Mouse (Mus musculus) spleen, adult 12 weeks (tissue): Measurements from ENCODE around the gene Disp1.

ENCODE experiments used
- DNase-seq: peaks from one replicate; pipeline ENCODE4 v3.0.0; 2022; ENCODE audit warnings: low spot score

Gene Disp1

DNA sequence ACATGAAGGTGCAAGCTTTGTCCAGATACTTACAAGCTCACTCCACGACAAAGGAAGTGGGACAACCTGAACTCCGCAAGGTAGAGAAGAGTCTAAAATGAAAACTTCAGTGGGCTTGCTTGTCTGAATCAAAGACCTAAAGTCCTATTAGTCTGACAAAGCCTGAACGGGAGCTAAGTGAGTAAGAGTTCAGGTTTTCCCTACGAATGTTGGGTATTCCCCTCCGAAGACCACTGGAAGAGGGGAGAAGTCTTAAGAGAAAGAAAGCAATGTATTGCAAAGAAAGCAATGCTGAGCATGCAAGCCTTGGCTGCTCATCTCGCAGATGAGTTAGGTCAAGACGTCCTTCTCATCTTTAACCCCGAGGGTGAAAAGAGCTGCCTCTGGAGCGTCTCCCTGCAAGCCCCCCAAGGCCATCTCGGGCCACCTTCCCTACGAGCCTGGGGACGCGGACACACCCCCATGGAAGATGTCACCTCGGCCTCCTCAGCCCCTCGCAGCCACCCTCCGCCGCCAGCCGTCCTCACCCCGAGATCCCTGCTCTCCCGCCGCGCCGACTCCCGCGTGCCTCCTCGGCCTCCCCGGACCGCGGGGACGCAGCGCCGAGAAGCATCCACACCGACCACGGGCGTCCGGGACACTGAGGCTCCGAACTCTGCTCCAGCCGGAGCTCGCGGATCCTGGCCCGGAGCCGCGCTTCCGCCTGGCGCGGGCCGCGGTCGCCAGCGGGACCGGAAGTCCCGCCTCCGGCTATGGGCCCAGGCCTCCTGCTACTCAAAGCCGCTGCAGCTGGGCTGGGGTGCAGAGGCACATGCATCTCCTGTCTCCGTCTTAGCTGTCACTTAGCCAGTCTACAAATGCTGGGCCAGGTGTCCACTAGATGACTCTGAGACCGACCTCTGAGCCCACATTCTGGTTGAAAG is at the start of gene Disp1:
Gene Disp1 (minus strand): TSS at position 727 of the 923 bp plus-strand sequence.
- peak; percentile 66 for DNase-seq

DNA sequence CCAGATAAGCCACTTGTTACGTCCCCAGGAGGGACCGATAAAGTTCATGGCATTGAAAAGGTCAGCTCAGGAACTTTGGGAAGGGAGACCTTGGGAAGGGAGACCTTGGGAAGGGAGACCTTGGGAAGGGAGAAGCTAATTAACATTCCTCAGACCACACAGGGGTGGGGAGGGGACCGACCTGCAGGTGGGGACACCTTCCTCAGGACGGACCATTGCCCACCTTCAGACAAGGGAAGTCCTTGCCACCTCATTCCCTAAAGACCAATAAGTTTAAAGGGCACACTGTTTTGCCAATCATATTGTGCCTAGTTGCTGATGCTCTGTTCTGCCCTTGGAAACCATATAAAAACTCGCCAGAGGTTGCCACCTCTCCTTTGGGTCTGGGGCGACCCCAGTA is 46.3 kb upstream of the Disp1 start:
- DNase-seq = no peak

DNA sequence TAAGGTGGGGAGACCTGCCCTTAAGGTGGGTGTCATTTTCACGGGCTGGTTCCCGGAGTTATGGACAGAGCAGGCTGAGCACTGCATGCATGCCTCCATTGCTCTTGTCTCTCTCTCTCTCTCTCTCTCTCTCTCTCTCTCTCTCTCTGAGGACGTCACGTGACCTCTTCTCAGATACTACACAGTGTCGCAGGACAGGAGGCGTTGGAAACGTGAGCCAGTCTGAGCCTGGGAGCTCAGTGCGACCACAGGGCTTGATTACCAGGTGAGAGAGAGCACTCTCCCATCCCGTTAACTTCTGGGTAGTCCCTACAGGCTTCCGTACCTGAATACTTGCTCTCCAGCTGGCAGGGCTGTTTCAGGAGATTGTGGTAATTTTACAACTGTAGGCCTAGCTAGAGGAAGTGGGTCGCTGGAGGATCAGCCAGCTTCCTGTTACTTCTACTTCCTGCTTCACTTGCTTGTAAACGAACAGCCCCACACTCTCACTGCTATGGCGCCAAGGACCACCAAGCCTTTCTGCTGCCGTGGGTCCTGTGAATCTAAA is 44.7 kb upstream of the Disp1 start:
- DNase-seq = no peak

DNA sequence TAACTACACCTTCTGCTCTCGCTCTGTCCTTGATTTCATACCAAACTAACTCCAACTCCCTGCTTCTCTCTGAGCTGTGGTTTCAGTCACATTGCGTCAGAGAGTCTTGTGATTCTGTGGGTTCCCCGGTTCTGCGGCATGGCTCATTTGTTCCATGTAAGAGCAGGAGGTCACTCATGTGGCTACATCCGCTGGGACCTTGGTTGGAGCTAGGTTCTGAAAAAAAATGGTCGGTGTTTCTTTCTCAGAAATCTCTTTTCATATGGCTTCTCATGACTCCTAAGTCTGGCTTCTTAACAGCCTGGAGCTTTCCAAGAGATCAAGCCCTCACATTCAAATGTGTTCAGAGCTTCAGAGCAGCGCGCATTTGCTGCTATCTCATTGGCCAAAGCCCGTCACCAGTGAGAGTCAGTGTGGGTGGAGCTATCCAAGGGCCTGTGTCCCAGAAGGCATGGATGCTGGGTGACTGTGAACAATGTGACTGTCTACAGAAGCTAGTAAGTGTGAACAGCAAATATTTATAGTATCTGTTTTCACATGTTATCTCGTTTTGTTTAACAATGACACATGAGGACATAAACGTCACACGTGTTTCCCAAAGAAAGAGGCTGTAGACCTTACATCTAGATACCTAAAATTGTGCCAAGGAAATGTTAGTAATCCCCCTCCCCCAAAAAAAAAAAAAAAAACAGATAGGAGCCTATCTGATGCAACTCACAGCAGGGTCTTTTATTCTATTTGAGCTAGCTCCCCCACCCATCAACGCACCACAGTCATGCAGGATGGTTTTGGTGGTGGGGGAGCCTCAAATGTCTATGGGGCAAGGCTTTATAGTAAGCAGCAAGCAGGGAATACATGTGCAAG is 43.1 kb upstream of the Disp1 start:
- DNase-seq = no peak

DNA sequence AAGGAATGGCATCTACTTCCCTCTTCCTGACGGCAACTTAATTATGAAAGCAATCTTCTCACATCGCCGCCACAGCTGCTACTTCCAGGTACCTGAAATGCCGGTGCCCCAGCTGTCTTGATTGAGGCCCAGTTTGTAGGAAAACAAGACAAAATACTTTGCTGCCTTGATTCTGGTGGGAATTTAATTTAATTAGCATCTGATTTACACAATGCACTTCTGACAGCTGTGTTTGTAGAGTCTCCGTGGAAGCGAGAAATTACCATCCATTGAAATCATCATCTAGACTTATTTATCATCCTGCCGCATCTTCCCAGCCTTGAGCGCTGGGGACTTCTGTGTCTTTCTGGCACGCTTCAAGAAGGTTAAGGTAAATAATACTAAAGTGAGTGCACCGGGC is 31.3 kb upstream of the Disp1 start:
- no peak for DNase-seq

DNA sequence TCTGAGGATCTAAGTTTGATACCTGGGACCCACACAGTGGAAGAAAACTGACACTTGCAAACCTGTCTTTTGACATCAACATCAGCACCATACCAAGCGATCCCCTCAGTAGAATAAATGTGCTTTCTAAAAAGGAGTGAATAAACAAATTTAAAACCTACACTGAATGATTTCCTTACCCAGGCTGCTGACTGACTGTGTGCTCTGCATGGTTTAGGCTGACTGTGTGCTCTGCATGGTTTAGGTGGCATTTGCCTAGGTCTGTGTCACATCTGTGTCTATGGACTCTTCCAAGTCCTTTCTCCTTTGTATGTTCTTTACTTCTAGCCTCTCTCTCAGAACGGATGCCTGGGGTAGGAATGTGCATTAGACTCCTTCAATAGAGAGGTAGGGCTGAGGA is 30.5 kb upstream of the Disp1 start:
- DNase-seq = no peak

DNA sequence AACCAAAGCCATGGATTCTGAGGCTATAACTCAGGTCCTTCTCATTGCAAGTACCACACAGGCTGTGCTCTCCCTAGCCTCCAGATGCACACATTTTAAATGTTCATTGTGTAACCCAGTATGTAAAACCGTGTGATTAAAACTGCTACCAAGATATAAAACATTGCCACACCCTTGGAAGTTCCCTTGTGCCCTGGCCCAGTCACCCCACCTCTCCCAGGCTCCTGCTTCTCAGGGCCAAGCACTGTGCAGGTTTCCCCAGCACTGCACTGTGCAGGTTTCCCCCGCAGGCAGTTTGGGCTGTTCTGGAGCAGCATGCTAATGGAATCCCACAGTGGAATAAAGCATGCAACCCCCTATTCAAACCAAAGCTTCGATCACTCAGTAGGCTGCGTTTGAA is 29.3 kb upstream of the Disp1 start:
- DNase-seq = no peak

DNA sequence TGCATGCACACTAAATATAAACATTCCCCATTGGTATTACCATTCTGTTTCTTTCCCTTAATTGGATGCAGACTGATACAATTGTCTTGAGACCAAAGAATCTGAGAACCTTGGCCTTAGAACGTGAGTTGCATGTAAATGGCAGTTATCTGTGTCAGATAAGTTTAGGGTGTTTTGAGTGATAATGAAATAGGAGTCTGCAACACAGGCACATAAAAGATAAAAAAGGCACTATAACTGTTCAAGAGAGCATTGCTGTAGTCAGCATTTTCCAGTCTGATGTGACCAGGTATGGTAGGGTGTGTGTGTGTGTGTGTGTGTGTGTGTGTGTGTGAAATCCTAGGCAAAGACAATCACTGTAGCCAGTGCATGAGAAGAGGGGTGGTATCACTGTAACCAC is 26.8 kb upstream of the Disp1 start:
- DNase-seq = no peak

DNA sequence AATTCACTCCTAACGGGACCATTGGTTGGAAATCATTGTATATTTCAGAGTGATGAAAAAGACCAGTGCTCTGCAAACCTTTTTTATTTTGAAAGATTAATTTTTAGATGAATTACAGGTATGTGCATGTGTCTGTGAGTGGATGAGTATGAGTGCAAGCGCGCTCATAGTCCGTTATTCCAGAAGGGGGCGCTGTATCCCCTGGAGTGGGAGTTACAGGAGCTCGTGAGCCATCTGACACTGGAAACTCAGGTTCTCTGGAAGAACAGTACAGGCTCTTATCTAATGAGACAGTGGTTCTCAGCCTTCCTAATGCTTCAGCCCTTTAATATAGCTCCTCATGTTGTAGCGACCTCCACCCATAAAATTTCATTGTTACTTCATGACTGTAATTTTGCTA is 22.0 kb upstream of the Disp1 start:
- no peak for DNase-seq

DNA sequence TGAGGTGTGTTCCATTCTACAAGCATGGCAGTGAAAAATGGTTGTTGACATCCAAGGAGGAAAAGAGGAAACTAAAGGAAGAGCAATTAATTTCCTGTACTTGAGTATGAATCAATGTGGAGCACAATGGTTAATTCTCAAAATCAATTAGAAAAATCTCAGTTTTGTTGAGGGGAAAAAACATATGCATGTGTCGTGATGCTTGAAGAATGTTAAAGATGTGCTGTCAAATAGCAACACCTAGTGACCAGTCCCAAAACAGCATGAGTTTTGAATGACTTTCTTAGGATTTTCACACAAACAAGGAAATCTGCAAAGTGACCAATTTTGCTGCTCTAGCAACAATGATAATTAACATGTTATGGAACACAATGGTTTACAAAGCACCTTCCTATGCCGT is 16.6 kb upstream of the Disp1 start:
- DNase-seq = no peak

DNA sequence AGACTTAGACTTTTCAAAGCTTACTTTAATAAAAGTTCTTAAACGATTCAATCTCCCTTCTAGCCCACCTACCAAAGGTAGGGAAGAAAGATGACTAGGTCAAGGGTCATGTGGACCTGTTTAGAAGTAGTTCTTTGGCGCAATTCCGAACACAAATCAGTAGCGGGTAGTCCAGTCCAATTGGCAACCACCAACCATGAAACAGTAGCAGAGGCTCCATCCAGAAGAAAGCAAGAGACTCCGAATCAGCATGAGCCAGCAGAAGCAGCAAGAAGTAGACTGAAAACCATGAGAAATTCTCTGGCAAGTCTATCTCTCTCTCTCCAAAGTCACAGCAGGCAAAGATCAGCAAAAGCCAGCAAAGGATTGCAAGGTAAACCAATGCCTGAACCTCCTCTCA is 15.1 kb upstream of the Disp1 start:
- DNase-seq = no peak

DNA sequence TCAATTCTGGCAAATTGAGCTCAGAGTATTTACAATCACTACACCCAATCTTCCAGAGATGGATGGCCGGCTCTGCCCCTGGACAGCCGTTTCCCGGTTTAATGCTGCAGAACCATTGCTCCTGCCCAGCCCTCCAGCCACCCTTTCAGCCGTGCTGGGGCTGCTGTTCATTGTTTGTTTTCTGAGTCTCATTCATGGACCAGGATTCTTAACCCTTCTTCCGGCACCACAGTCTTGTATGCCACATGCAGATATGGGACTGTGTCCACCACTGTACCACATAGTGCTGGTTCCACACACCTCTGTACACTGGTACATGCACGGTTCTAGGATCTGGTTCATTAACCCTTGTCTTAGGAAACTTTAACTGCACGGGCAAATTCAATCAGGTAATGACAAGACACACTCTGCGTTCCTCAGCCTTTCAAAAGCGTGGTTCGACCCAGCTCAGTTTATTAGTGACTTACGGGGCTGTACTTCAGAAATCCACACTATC is 12.4 kb upstream of the Disp1 start:
- no peak for DNase-seq

DNA sequence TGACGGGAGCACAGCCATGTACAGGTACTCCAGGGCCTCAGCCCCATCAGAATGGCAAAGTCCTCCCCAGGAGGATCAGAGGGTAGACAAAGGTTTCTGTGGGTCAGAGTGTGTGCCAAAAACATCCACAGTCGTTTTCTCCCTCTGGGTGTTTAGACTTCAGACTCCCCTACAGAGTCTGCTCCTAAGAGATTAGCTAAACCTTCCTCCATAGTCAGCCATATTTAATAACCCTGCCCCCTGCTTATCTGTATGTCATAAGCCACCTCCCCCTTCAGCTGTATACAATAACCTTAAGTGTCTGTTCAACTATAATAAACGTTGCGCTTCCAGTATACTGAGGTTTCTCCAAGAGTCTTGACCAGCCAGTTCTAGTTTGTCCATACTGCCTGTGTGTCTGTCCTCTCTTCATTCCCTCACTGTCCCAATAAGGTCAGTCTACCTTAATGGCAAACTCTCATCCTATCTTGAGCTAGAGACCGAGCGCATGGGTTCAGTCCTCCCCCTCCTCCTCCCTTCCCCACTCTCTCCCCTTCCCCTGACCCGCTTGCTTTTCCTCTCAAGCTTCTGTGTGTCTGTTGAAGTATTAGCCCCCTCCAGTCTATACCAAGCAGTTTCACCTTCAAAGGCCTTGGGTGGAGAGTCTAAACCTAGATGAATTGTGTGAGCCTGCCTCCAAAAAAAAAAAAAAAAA is 11.8 kb upstream of the Disp1 start:
- DNase-seq = no peak

DNA sequence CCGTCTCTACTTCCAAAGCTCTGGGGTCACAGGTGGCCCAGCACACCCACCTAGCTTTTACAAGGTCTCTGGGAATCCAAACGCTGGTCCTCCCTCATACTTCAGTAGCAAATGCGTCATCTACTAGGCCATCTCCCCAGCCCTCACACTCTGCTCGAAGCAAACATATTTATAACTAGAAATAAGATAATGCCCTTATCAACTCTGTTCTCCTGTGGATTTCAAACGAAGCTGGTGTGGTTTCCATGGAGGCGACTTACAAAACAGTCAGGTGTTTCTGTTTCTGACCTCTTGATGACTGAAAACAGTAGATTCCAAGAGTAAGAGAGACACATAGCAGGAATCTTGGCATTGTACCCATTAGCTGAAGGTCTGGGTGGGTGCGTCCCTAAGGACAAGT is 6.1 kb upstream of the Disp1 start:
- no peak for DNase-seq

DNA sequence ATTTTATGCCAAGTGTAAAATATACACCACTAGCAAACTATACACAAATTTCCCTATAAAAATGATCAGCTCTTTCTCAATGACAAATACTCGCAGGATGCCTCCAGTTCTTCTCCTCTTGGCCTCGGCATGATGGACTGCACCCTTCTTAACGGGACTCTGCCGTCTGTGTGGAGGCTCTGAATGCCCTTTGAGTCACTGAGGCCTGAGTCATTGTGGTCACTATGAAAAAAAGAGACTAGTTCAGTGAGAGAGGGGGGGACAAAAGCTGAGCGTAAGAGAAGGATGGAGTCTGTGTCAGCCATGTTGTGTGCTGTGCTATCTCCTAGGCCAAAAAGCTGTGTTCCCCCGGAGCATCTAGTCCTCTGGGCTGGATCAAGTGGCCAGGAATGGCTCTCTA is 2.3 kb downstream of the Disp1 start:
- DNase-seq = no peak

DNA sequence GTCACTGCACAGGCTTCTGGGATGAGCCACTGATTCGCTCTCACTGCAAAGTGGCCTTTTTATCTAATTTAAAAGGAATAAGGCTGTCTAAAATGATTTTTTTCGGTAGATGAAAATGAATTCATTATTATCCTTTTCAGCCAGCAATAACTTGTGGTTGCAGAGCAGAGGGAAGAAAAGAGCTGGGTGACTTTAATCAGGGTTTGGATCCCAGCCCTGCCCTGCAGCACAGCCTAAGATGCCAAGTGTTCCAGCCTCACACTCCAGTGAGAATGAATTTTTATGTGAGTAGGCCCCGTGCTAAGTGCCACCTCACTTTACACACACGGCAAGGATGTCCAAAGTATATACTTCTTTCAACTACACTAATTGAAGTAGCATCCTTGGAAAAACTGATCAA is 4.6 kb downstream of the Disp1 start:
- no peak for DNase-seq

DNA sequence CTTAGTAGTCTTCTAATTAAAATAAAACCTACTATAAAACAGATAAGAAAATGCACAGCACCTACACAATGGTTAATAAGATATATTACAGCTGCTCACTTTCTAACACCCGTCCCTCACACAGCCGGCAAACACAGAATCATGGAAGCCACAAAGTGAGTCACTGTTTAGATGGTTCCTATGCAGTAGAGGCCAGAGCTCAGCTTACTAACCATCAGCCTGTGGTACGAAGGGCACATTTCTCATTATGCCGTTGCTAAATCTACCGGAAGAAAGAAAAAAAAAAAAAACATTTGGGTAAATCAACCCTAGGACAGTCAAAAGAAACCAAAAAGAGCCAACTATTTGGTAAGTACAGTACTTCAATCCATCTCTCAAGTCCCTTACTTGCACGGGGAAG is 5.6 kb downstream of the Disp1 start:
- no peak for DNase-seq

DNA sequence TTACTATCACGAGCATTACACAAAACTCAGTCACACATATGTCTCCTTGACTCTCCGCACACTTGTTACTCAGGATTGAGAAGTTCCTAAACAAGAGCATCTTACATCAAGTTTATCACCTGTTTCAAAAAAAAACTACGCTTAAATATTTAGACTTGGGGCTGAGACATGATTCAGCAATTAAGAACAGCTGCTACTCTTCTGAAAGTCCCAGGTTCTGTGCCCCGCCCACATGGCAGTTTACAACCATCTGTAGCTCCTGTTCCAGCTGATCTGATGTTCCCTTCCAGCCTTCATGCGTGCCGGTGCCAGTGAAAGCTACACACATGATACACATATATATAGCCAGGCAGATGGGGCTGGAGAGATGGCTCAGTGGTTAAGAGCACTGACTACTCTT is 7.5 kb downstream of the Disp1 start:
- DNase-seq = no peak

DNA sequence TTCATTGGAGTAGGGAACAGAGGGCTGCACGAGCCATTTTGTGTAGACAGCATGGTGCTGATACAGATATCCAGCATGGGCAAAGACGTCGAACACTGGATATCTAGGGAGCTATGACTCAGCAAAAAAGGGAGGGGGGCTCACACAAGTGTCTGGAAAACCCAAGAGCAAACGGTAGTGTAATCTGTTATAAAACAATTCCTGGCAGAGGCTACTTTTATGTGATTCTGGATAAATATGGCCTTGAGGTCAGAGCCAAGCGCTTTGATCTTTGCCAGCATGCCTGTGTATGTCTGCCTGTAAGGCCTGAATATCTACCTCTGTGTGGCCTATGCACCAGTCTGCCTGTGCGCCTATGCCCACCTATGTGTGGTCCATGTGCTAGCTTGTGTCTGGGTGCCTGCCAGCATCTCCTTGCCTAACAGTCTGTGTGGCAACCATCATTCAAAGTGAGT is 8.5 kb downstream of the Disp1 start:
- DNase-seq = no peak

DNA sequence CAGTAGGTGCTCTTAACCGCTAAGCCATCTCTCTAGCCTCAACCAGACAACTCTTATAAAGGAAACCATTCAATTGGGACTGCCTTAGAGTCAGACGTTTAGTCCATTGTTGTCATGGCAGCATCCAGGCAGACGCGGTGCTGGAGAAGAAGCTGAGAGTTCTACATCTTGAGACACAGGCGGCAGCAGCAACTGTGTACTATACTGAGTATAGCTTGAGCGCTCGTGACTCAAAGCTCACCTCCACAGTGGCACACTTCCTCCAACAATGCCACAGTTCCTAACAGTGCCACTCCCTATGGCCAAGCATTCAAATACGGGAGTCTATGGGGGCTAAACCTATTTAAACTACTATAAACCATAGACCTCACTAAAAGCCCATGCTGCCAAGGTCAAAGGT is 11.2 kb downstream of the Disp1 start:
- DNase-seq = no peak

DNA sequence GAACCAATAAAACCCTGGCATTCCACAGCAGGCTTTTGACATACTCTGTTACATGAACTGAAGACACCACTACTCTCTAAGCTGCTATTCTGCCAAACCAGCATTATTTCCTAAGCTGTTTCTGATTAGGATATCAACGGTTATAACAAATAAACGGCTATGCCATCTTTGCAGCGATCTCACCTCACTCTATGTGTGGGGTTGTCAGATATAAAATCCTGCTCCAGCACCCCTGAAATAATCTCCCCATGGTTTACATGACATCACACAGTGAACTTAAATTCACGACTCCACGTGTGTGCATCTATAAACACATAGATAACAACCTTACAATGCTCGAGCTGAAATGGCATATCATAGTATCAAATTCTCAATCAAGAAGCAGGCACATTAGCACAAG is 13.7 kb downstream of the Disp1 start:
- DNase-seq = no peak

DNA sequence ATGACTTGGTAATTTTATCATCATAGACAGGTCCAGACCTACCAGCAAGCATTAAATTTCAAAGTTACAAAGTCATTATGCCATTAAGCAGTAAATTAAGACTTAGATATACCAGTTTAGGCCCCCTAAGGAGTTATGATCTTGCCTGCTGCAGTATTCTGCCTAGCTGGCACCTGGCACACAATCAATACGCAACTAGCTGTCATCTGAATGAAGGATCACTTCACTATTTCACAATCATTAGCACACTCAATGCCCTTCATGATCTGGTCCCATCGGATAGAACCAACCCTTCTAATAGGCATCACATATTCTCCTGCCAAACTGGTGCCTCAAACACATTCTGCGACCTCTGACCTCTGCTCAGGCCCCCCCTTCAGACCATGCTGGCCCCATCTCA is 14.2 kb downstream of the Disp1 start:
- DNase-seq = no peak
